Mouse (Mus musculus) hematopoietic stem cell, adult 5-6 weeks (primary cell): ENCODE results near the gene Fars2. TPM values are rescaled to one million over a fixed set of nuclear protein-coding genes. Genes with fewer than 3 reads are reported as not detected.

ENCODE experiments used
- ATAC-seq, 2 experiments: fragments of 125-278 bp in 1 of 2; replicated peaks in 1 of 2; 2 replicates each; pipeline ENCODE4 v1.8.0; 2016 to 2017; ENCODE audit warnings: inconsistent platforms in 2 of 2, mild to moderate bottlenecking in 2 of 2, moderate number of reproducible peaks in 2 of 2, low read depth in 1 of 2, moderate TSS enrichment in 1 of 2; ENCODE audit not compliant: low FRiP score in 2 of 2, poor library complexity in 2 of 2, severe bottlenecking in 2 of 2, insufficient read depth in 1 of 2, low TSS enrichment in 1 of 2
- total RNA-seq: library from RNA; stranded (forward); fragments of 172-1452, 232-1000 nt; gene quantifications from 2 replicates; pipeline ENCODE4 v1.2.3, GENCODE M21; 2017

Gene Fars2
- total RNA-seq, 1 experiment from 2014 or later, result 80.1 TPM

GRCm38 (mm10) chr13:36263240-36264095 lies 146.3 kb downstream of the Fars2 start:
- ATAC-seq, result no peak

- no peak for ATAC-seq
These were observed 147.2 kb downstream of the Fars2 start for GRCm38 (mm10) chr13:36264391-36264790.

GRCm38 (mm10) chr13:36265342-36265744 lies 148.1 kb downstream of the Fars2 start:
- no peak for ATAC-seq

- ATAC-seq, result no peak
These were observed 150.2 kb downstream of the Fars2 start for GRCm38 (mm10) chr13:36267399-36267798.

- no peak for ATAC-seq
These were observed 153.7 kb downstream of the Fars2 start for GRCm38 (mm10) chr13:36270867-36271266.

- no peak for ATAC-seq
These were observed 156.3 kb downstream of the Fars2 start for GRCm38 (mm10) chr13:36273497-36273896.

- no peak for ATAC-seq
These were observed 159.0 kb downstream of the Fars2 start for GRCm38 (mm10) chr13:36276194-36276593.

GRCm38 (mm10) chr13:36282018-36282417 lies 164.8 kb downstream of the Fars2 start:
- ATAC-seq, result peak; percentile 65 to 66; a peak in 2 of 4 replicates

GRCm38 (mm10) chr13:36282785-36283544 lies 165.8 kb downstream of the Fars2 start:
- ATAC-seq, result no peak

GRCm38 (mm10) chr13:36283545-36284067 lies 166.4 kb downstream of the Fars2 start:
- ATAC-seq, result no peak

- ATAC-seq, result no peak
These were observed 166.9 kb downstream of the Fars2 start for GRCm38 (mm10) chr13:36284097-36284496.

- no peak for ATAC-seq
These were observed 168.0 kb downstream of the Fars2 start for GRCm38 (mm10) chr13:36285235-36285634.

GRCm38 (mm10) chr13:36293511-36293910 lies 176.3 kb downstream of the Fars2 start:
- no peak for ATAC-seq

- no peak for ATAC-seq
These were observed 177.3 kb downstream of the Fars2 start for GRCm38 (mm10) chr13:36294503-36294902.

- no peak for ATAC-seq
These were observed 178.6 kb downstream of the Fars2 start for GRCm38 (mm10) chr13:36295848-36296247.

- ATAC-seq, result no peak
These were observed 179.4 kb downstream of the Fars2 start for GRCm38 (mm10) chr13:36296574-36296973.

GRCm38 (mm10) chr13:36297950-36298781 lies 181.0 kb downstream of the Fars2 start:
- no peak for ATAC-seq

- no peak for ATAC-seq
These were observed 181.5 kb downstream of the Fars2 start for GRCm38 (mm10) chr13:36298782-36299031.
